Mouse (Mus musculus) kidney, postnatal 14 days (tissue): ENCODE results near the gene Gprc5c.

Experiments
- DNase-seq: peaks from one replicate; pipeline ENCODE4 v3.0.0; 2022; ENCODE audit warnings: mixed read lengths

Gprc5c gene

DNA sequence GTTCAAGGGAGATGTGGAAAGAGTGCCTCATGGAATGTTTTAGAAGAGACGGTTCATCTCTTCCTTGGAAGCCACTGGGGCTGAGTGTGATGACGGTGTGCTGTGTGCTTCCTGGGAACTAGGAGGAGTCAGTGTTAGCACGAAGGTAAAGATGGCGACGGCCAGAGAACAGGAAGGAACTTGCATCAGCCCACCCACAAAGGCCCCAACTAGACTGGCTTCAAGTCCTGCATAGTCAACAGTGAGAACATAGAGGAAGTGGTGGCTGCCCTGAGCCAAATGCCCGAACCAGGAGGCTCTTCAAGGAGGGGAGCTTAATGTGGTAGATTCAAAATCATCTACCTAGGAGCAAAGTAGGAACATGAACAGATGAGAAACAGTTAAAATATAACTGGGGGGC is 66.2 kb downstream of the Gprc5c start:
- no peak for DNase-seq
